Mouse (Mus musculus) hindbrain, embryonic 15.5 days (tissue): ENCODE data around the gene Rnasek. TPM values are rescaled to one million over a fixed set of nuclear protein-coding genes. Genes with fewer than 3 reads are reported as not detected.

Experiments used
- ATAC-seq: fragments of 200-750 bp; cut with Nextera tagmentation; 2 replicates; pipeline ENCODE4 v1.8.0; 2017; ENCODE audit warnings: low read depth, moderate number of reproducible peaks, moderate TSS enrichment; ENCODE audit not compliant: low FRiP score
- H3K27ac ChIP-seq: fragments of 300-500 bp; sonication (generic); replicated peaks from 2 replicates; pipeline ENCODE4 v1.5.1; 2015; ENCODE audit warnings: mild to moderate bottlenecking, inconsistent platforms
- H3K27me3 ChIP-seq: fragments of 300-500 bp; sonication (generic); 2 replicates; pipeline ENCODE4 v1.6.1; 2015; ENCODE audit warnings: control low read depth, inconsistent platforms
- H3K36me3 ChIP-seq: fragments of 300-500 bp; sonication (generic); 2 replicates; pipeline ENCODE4 v1.6.1; 2015; ENCODE audit warnings: control low read depth, inconsistent platforms
- H3K4me1 ChIP-seq: fragments of 300-500 bp; sonication (generic); replicated peaks from 2 replicates; pipeline ENCODE4 v1.6.1; 2015; ENCODE audit warnings: control low read depth, inconsistent platforms
- H3K4me2 ChIP-seq: fragments of 300-500 bp; sonication (generic); 2 replicates; pipeline ENCODE4 v1.6.1; 2015; ENCODE audit warnings: moderate library complexity, mild to moderate bottlenecking, inconsistent platforms
- H3K4me3 ChIP-seq: fragments of 300-500 bp; sonication (generic); 2 replicates; pipeline ENCODE4 v1.5.1; 2015; ENCODE audit warnings: mild to moderate bottlenecking, inconsistent platforms
- H3K9ac ChIP-seq: fragments of 300-500 bp; sonication (generic); 2 replicates; pipeline ENCODE4 v1.6.1; 2015; ENCODE audit warnings: inconsistent platforms
- H3K9me3 ChIP-seq: fragments of 300-500 bp; sonication (generic); 2 replicates; pipeline ENCODE4 v1.6.1; 2016; ENCODE audit warnings: control low read depth, inconsistent platforms
- whole genome bisulfite sequencing: fragments of 180-500 bp; shearing (Covaris S2); methylation state at CpG from one replicate; pipeline ENCODE4 v1.1.7; 2015; 5-methylcytosine and 5-hydroxymethylcytosine counted together
- polyA plus RNA-seq: library from polyadenylated mRNA; unstranded; fragments of >200 nt; fragmentation: Nextera tagmentation; extraction: Ambion mirVana; gene quantifications from 2 replicates; pipeline ENCODE4 v1.2.1, GENCODE M21; 2015

Gene Rnasek
- 394 and 408 TPM in 2 replicates for polyA plus RNA-seq

DNA sequence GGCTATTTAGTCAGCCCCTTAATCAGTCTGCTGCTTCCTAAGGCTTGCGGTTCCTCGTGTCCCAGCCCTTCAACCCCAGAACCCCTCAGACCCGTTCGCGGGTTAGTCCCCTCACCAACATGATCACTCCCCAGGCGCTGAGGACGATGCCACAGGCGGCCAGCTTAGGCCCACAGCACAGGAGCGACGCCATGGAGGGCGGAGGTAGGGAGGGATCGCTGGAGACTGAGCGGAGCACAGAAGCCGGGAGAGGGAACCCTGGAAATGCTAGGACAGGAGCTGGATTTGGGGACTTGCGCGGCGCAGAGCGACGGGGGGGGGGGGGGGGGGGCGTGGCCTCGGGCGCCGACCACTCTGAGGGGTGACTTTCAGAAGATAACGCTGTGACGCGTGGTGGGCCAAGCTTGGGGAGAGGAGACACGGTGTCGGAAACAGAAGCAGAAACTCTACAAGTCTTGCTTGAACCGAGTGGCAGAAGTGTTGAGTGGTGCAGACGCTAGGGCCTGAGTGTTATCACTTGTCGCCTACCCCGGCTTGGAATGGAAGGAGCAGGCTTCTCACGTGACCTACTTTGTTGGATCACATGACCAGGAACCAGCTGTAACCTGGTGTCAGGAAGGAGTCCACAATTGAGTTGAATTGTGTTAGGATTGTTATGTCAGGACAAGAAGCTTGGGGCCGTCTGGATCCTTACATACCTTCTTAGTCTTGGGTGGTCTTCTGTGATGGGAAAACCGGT lies at the start of gene Rnasek, which contains the start of gene Gm21988:
Gene Rnasek (minus strand): TSS at position 302 of the 739 bp plus-strand sequence.
Gene Gm21988 (minus strand): TSS at position 290 of the 739 bp plus-strand sequence.
- under 1% methylated on average over 32 of the region's 35 CpGs for WGBS
- Histone ChIP-seq H3K4me1 (peaks cover 33% of the 10 kb centered on the region), H3K4me2 (peak within 1 kb of the TSS; percentile 95), H3K27ac (peak within 1 kb of the TSS; percentile 96), H3K4me3 (peak within 1 kb of the TSS; percentile 92), H3K36me3 (peaks cover 12% of the 10 kb centered on the region), H3K27me3 (0 out of 2 replicates have a peak, but pooled peaks cover 5% of the 10 kb centered on the region), H3K9me3 (no peaks in the 10 kb centered on the region), H3K9ac (peak within 1 kb of the TSS; percentile 98)
- ATAC-seq = peak; percentile 50

- WGBS = 44% methylated on average over 6 of the region's 6 CpGs
Observed at GRCm38 (mm10) chr11:70289236-70289635, 49.6 kb upstream of the Rnasek start.

DNA sequence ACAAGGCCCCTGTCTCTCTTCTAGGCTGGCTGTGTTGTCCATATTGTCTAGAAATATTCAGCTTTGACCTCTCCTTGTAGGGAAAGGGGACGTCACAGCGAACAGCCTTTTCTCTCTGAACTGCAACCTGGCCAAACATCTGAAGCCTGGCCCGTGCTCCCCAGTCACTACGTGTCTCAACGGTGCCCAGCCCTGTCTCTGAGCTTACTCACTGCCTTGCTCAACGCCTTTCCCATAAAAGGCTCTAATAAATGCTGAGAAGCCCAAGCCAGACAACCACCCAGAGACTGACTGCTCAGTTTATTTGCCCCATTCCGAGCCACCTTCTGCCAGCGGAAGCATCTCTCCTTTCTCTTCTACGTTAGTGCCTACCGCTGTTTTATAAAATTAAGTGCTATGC lies 48.5 kb upstream of the Rnasek start:
- Histone ChIP-seq H3K27me3 (no peaks in the 10 kb centered on the region), H3K4me3 (no peak overlapping the region), H3K27ac (no peak overlapping the region), H3K9me3 (no peaks in the 10 kb centered on the region), H3K4me2 (no peak overlapping the region), H3K4me1 (no peaks in the 10 kb centered on the region), H3K9ac (no peak overlapping the region), H3K36me3 (no peaks in the 10 kb centered on the region)
- ATAC-seq = no peak
- WGBS = 89% methylated on average over 10 of the region's 10 CpGs

More at GRCm38 (mm10) chr11:70289236-70289635, 49.6 kb upstream of the Rnasek start:
- Histone ChIP-seq H3K4me1 (no peaks in the 10 kb centered on the region), H3K27me3 (no peaks in the 10 kb centered on the region), H3K36me3 (no peaks in the 10 kb centered on the region), H3K4me2 (no peak overlapping the region), H3K9ac (no peak overlapping the region), H3K27ac (no peak overlapping the region), H3K9me3 (no peaks in the 10 kb centered on the region), H3K4me3 (no peak overlapping the region)
- no peak for ATAC-seq

DNA sequence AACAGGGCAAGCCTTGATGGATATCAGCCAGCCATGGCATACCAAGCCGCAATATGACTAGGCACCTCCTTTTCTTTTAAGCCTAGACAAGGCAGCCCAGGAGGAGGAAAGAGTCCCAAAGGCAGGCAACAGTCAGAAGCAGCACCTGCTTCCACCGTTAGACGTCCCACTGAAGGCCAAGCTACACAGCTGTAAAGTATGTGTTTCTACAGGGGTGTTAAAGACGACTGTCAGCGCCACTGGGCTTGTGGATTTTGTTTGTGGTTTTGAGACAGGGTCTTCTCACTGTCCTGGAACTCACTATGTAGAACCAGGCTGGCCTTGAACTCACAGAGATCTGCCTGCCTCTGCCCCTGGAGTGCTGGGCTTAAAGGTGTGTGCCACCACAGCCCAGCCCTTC lies 46.0 kb upstream of the Rnasek start:
- Histone ChIP-seq H3K27me3 (no peaks in the 10 kb centered on the region), H3K9me3 (no peaks in the 10 kb centered on the region), H3K4me1 (no peaks in the 10 kb centered on the region), H3K27ac (no peak overlapping the region), H3K4me2 (no peak overlapping the region), H3K9ac (no peak overlapping the region), H3K36me3 (no peaks in the 10 kb centered on the region), H3K4me3 (no peak overlapping the region)
- WGBS = 90% methylated on average over 5 of the region's 5 CpGs
- ATAC-seq = no peak

GRCm38 (mm10) chr11:70284757-70285156 lies 45.1 kb upstream of the Rnasek start:
- no peak for ATAC-seq
- Histone ChIP-seq H3K27me3 (no peaks in the 10 kb centered on the region), H3K27ac (no peak overlapping the region), H3K4me1 (no peaks in the 10 kb centered on the region), H3K4me2 (no peak overlapping the region), H3K4me3 (no peak overlapping the region), H3K9me3 (no peaks in the 10 kb centered on the region), H3K36me3 (no peaks in the 10 kb centered on the region), H3K9ac (no peak overlapping the region)
- WGBS = 85% methylated on average over 3 of the region's 3 CpGs

DNA sequence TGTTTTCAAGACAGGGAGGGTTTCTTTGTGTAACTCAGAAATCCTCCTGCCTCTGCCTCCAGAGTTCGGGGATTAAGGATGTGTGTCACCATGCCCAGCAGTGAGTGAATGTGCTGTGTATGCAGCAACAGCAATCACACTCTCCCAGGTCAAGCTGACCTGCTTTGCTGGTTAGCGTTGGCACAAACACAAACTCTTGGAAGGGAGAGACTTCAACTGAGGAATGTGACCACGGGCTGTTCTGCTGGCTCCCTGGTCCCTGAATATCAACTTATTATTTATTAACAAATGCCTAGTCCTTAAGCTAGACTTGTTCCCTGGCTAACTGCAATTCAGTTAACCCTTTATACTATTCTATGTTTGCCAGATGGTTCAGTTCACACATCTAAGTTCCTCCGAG lies 44.0 kb upstream of the Rnasek start:
- H3K36me3 ChIP-seq = no peaks in the 10 kb centered on the region
- H3K27me3 ChIP-seq = no peaks in the 10 kb centered on the region
- H3K27ac ChIP-seq = no peak overlapping the region
- H3K4me2 ChIP-seq = no peak overlapping the region
- no peak overlapping the region for H3K4me3 ChIP-seq
- H3K9me3 ChIP-seq = no peaks in the 10 kb centered on the region
- H3K9ac ChIP-seq = no peak overlapping the region
- no peaks in the 10 kb centered on the region for H3K4me1 ChIP-seq
- ATAC-seq = no peak
- WGBS = 88% methylated on average over 4 of the region's 4 CpGs

DNA sequence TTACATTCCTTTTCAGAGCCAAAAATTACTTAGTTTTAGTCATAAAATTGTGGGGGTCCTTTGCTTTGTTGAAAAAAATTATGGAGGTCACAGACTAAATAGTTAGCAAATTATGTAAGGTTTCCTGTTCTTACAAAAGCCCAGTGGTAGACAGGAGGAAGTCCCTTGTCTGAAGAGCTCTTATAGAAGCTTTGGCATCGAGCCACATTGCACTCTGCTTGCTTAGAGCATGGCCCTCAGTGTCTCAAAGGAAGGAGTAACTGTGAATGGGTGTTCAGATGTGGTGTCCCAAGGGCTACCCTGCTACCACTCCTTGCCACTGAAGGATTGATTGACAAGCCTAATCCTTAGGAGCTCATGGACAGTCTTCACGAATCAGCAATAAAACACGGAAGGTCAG lies 40.8 kb upstream of the Rnasek start:
- no peaks in the 10 kb centered on the region for H3K27me3 ChIP-seq
- H3K9me3 ChIP-seq = no peaks in the 10 kb centered on the region
- ATAC-seq = no peak
- H3K4me2 ChIP-seq = no peak overlapping the region
- no peak overlapping the region for H3K27ac ChIP-seq
- WGBS = 76% methylated on average over 3 of the region's 3 CpGs
- H3K4me1 ChIP-seq = no peaks in the 10 kb centered on the region
- H3K4me3 ChIP-seq = no peak overlapping the region
- H3K9ac ChIP-seq = no peak overlapping the region
- H3K36me3 ChIP-seq = no peaks in the 10 kb centered on the region

GRCm38 (mm10) chr11:70278961-70279360 lies 39.3 kb upstream of the Rnasek start:
- Histone ChIP-seq H3K36me3 (no peaks in the 10 kb centered on the region), H3K9ac (no peak overlapping the region), H3K4me1 (no peaks in the 10 kb centered on the region), H3K4me2 (no peak overlapping the region), H3K27me3 (no peaks in the 10 kb centered on the region), H3K27ac (no peak overlapping the region), H3K9me3 (no peaks in the 10 kb centered on the region), H3K4me3 (no peak overlapping the region)
- no peak for ATAC-seq
- 76% methylated on average over 3 of the region's 3 CpGs for WGBS

DNA sequence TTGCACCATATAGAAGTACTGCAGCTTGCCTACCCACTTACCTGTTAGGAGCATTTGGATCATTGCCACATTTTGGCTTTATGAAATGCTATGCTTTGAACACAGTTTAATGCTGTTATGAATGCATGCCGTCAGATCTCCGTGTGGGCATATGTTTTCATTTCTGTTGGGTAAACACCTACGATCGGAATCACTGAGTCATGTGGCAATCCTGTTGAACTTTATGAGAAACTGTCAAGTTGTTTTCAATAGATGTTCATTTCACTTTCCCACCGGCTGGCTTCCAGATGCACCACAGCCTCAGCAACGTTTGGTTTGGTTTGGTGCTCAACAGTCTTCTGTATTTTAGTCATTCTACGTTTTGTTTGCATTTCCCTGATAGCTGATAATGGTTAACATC lies 32.0 kb upstream of the Rnasek start:
- H3K9ac ChIP-seq = no peak overlapping the region
- 87% methylated on average over 7 of the region's 7 CpGs for WGBS
- no peak for ATAC-seq

DNA sequence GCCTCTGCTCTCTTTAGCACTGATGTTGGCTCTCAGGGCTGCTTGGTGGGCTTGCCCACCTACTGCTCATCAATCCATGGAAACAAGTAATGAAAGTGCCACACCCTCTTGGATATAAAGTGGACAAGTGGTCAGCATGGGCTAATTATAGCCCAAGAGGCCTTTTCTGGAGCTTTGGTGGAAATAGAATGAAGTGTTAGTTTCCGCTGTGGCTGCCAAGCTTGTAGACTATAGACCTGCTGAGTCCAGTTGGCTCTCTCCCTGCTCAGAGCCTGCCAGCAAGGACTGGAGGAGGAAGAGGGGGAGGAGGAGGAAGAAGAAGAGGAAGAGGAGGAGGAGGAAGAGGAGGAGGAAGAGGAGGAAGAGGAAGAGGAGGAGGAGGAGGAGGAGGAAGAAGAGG lies 26.8 kb upstream of the Rnasek start:
- 95% methylated on average over 1 of the region's 1 CpGs for WGBS
- H3K9me3 ChIP-seq = no peaks in the 10 kb centered on the region
- no peak overlapping the region for H3K4me3 ChIP-seq
- ATAC-seq = no peak
- H3K4me1 ChIP-seq = no peaks in the 10 kb centered on the region
- no peaks in the 10 kb centered on the region for H3K27me3 ChIP-seq
- H3K36me3 ChIP-seq = no peaks in the 10 kb centered on the region
- H3K4me2 ChIP-seq = no peak overlapping the region
- H3K27ac ChIP-seq = no peak overlapping the region
- no peak overlapping the region for H3K9ac ChIP-seq

More for the DNA sequence above, 32.0 kb upstream of the Rnasek start:
- Histone ChIP-seq H3K27ac (no peak overlapping the region), H3K4me2 (no peak overlapping the region), H3K36me3 (no peaks in the 10 kb centered on the region), H3K4me3 (no peak overlapping the region), H3K27me3 (no peaks in the 10 kb centered on the region), H3K4me1 (no peaks in the 10 kb centered on the region), H3K9me3 (no peaks in the 10 kb centered on the region)

DNA sequence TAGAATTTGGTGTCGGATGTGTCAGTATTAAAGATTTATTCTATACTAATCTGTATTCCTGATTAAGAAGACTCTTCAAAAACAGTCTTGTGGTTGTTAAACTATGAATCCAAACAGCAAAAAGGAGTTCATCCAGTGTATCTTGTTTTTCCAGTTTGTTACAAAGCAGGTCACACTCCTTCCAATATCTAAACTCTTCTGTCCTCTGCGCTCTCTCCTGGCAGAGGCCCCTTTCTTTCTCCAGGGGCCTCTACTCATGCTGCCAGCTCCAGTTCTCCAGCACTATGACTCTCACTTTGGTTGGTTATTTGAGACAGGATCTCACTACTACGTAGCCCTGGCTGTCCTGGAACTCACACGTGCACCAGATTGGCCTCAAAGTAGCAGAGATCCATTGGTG lies 26.2 kb upstream of the Rnasek start:
- H3K27ac ChIP-seq = no peak overlapping the region
- no peaks in the 10 kb centered on the region for H3K27me3 ChIP-seq
- no peak for ATAC-seq
- H3K4me2 ChIP-seq = no peak overlapping the region
- H3K4me3 ChIP-seq = no peak overlapping the region
- 87% methylated on average over 4 of the region's 4 CpGs for WGBS
- H3K9ac ChIP-seq = no peak overlapping the region
- H3K9me3 ChIP-seq = no peaks in the 10 kb centered on the region
- no peaks in the 10 kb centered on the region for H3K4me1 ChIP-seq
- H3K36me3 ChIP-seq = no peaks in the 10 kb centered on the region

DNA sequence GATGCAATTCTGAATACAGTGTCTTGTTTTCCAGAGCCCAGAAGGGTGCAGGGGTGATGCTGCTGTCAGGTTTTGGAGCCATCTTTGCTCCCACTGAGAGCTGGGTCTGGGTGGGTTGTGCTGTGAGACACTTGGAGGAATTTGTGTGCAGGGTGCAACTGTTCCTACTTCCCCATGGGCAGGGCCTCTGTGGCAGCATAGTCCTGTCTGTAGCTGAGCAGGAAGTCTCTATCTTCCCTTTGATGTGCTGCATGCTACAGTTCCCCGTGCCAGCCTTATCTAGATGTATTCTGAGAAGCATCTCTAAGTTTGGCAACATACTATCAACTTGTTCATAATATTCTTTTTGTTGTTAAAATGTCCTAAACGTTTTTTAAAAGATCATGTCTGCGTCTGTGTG lies 25.6 kb upstream of the Rnasek start:
- H3K9me3 ChIP-seq = no peaks in the 10 kb centered on the region
- no peak overlapping the region for H3K4me3 ChIP-seq
- H3K27ac ChIP-seq = no peak overlapping the region
- H3K4me2 ChIP-seq = no peak overlapping the region
- WGBS = 61% methylated on average over 3 of the region's 3 CpGs
- H3K27me3 ChIP-seq = no peaks in the 10 kb centered on the region
- H3K9ac ChIP-seq = no peak overlapping the region
- no peaks in the 10 kb centered on the region for H3K4me1 ChIP-seq
- no peak for ATAC-seq
- no peaks in the 10 kb centered on the region for H3K36me3 ChIP-seq

GRCm38 (mm10) chr11:70259035-70259434 lies 19.4 kb upstream of the Rnasek start:
- Histone ChIP-seq H3K27me3 (peaks cover 22% of the 10 kb centered on the region), H3K9ac (no peak overlapping the region), H3K36me3 (no peaks in the 10 kb centered on the region), H3K4me1 (peaks cover 9% of the 10 kb centered on the region; the same call in 1 of the 2 replicates), H3K4me2 (no peak overlapping the region), H3K27ac (no peak overlapping the region), H3K9me3 (no peaks in the 10 kb centered on the region), H3K4me3 (no peak overlapping the region)
- 98% methylated on average over 4 of the region's 4 CpGs for WGBS
- no peak for ATAC-seq
